Mouse (Mus musculus) stomach, postnatal 0 days (tissue): ENCODE data around the gene Otud4. TPM values are rescaled to one million over a fixed set of nuclear protein-coding genes. Genes with fewer than 3 reads are reported as not detected.
"Not testable (repeated sequence)": the region's sequence is repeated elsewhere in the genome, so short reads cannot be mapped to it uniquely, and the experiment has no call there.

Source experiments
- ATAC-seq: fragments of 200-750 bp; cut with Nextera tagmentation; 2 replicates; pipeline ENCODE4 v1.8.0; 2017; ENCODE audit not compliant: low FRiP score, low TSS enrichment
- DNase-seq: peaks from one replicate; pipeline ENCODE4 v3.0.0-alpha.2; 2016; ENCODE audit warnings: low spot score
- H3K27ac ChIP-seq: fragments of 300-500 bp; sonication (generic); replicated peaks from 2 replicates; pipeline ENCODE4 v1.5.1; 2014; ENCODE audit warnings: mild to moderate bottlenecking, control low read depth
- H3K27me3 ChIP-seq: fragments of 300-500 bp; sonication (generic); 2 replicates; pipeline ENCODE4 v1.6.1; 2014; ENCODE audit warnings: low read length; ENCODE audit not compliant: control insufficient read depth, insufficient read depth
- H3K36me3 ChIP-seq: fragments of 300-500 bp; sonication (generic); 2 replicates; pipeline ENCODE4 v1.6.1; 2014; ENCODE audit warnings: low read length, mixed read lengths; ENCODE audit not compliant: control insufficient read depth, insufficient read depth
- H3K4me1 ChIP-seq: fragments of 300-500 bp; sonication (generic); replicated peaks from 2 replicates; pipeline ENCODE4 v1.6.1; 2014; ENCODE audit warnings: antibody characterized with exemption; ENCODE audit not compliant: control insufficient read depth, insufficient read depth
- H3K4me2 ChIP-seq: fragments of 300-500 bp; sonication (generic); replicated peaks from 2 replicates; pipeline ENCODE4 v1.6.1; 2014; ENCODE audit warnings: low read depth, mild to moderate bottlenecking, control low read depth, moderate library complexity
- H3K4me3 ChIP-seq: fragments of 300-500 bp; sonication (generic); 2 replicates; pipeline ENCODE4 v1.5.1; 2014; ENCODE audit warnings: low read depth, low read length, control low read depth
- H3K9ac ChIP-seq: fragments of 300-500 bp; sonication (generic); 2 replicates; pipeline ENCODE4 v1.6.1; 2014; ENCODE audit warnings: mild to moderate bottlenecking, low read length, control low read depth, mixed read lengths
- H3K9me3 ChIP-seq: fragments of 300-500 bp; sonication (generic); 2 replicates; pipeline ENCODE4 v1.6.1; 2016; ENCODE audit warnings: low read length; ENCODE audit not compliant: control insufficient read depth
- CTCF ChIP-seq: IDR thresholded peaks from 2 replicates; pipeline ENCODE4 v1.5.1; 2016; ENCODE audit warnings: antibody characterized with exemption, low read depth, mild to moderate bottlenecking, moderate library complexity
- EP300 ChIP-seq: optimal IDR thresholded peaks from 2 replicates; pipeline ENCODE3; 2016; ENCODE audit warnings: antibody characterized with exemption
- WGBS: fragments of 180-500 bp; shearing (Covaris S2); extraction: QIAGEN DNeasy Blood & Tissue Kit; methylation state at CpG from one replicate; pipeline ENCODE4 v1.1.7; 2014; 5-methylcytosine and 5-hydroxymethylcytosine counted together
- polyA plus RNA-seq: library from polyadenylated mRNA; unstranded; fragments of >200 nt; fragmentation: Nextera tagmentation; extraction: Ambion mirVana; gene quantifications from 2 replicates; pipeline ENCODE4 v1.2.1, GENCODE M21; 2015

The Otud4 gene
- polyA plus RNA-seq, 1 experiment from 2014 or later, result 5.4 TPM

DNA sequence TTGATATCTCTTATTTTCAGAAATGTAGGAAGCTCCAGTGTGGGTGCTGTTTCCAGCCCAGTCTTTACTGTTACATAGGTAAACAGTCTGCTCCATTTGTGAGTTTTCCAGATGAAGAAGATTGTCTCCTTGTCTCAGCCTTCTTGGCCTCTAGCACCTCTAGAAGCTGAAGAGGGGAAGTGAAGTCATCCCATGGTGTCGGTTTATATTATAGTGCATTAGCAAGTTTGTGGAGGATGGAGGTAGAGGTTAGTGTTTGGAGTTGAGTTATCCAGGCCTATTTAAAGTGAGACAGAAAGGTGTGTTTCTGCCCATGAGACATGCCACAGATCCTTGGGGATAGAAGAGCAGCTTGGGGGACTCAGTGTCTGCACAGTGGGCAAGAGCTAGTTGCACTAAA is 1.7 kb downstream of the Otud4 start:
- H3K9ac ChIP-seq, result peak overlapping the region; percentile 23; the same call in 1 of the 2 replicates
- H3K27ac ChIP-seq, result no peak overlapping the region
- WGBS, result 9% methylated on average over 1 of the region's 1 CpGs
- ATAC-seq, result no peak
- no peak for DNase-seq
- no peaks in the 10 kb centered on the region for H3K36me3 ChIP-seq
- peak overlapping the region; percentile 89; the same call in 1 of the 2 replicates for H3K4me3 ChIP-seq
- no peaks in the 10 kb centered on the region for H3K27me3 ChIP-seq
- TF ChIP-seq EP300 (no peak), CTCF (no peak)
- peak overlapping the region; percentile 80 for H3K4me2 ChIP-seq
- no peaks in the 10 kb centered on the region for H3K9me3 ChIP-seq
- H3K4me1 ChIP-seq, result 0 out of 2 replicates have a peak, but pooled peaks cover 3% of the 10 kb centered on the region

DNA sequence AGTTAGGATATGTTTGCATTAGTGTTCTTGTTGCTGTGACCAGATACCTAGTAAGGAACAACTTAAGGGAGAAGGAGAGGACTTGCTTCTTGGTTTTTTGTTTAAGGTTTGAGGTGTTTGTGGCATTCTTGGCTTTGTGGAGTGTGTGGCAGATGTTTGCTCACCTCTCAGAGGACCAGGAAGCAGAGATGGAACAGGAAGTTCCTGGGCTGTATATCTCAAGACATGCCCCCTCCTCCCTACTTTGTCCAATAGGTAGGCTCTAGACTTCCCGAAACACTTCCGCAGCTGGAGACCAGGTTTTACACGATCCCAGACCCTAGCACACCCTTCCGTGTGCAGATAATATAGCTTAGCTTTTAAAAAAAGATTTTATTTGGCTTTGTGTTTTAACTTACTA is 10.2 kb downstream of the Otud4 start:
- ATAC-seq (no peak; the same call in 1 of the 2 replicates), DNase-seq (no peak)
- Histone ChIP-seq H3K36me3 (no peaks in the 10 kb centered on the region), H3K9me3 (no peaks in the 10 kb centered on the region), H3K9ac (no peak overlapping the region), H3K4me3 (no peak overlapping the region), H3K4me2 (no peak overlapping the region), H3K27me3 (no peaks in the 10 kb centered on the region), H3K4me1 (no peaks in the 10 kb centered on the region), H3K27ac (no peak overlapping the region; the same call in 1 of the 2 replicates)
- TF ChIP-seq EP300 (no peak), CTCF (no peak)
- 89% methylated on average over 4 of the region's 4 CpGs for WGBS

DNA sequence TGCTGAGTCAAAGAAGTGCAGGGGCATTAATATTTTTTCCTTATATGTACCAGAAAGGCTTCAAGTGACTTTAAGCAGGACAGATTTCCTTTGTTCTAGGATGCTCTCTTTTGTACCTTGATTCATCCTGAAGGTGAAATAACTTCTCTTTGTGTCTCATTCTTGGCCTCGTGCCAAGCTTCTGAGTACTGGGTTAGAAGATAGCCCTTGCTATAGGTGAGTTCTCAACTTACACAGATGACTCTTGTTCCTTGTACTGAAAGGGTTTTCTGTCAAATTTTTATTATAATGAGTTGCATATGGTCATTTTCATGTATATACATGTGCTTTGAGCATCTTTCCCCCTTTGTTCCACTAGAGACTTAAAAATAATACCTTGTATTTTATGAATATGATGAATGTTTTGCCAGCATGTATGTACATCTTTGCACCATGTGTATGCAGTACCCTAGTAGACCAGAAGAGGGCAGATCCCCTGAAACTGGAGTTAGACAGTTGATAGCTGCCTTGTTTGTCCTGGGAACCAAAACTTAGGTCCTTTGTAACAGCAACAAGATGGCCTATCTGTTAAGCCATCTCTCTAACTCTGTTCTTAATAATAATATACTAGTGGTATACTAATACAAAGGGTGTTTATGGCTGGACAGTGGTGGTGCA is 10.9 kb downstream of the Otud4 start:
- 0 out of 2 replicates have a peak, but pooled peaks have one; percentile 26 for ATAC-seq
- Histone ChIP-seq H3K4me2 (no peak overlapping the region), H3K4me1 (no peaks in the 10 kb centered on the region), H3K4me3 (no peak overlapping the region), H3K27ac (no peak overlapping the region), H3K27me3 (no peaks in the 10 kb centered on the region), H3K9ac (no peak overlapping the region), H3K36me3 (no peaks in the 10 kb centered on the region), H3K9me3 (no peaks in the 10 kb centered on the region)
- 78% methylated on average over 1 of the region's 1 CpGs for WGBS
- no peak for DNase-seq
- TF ChIP-seq EP300 (no peak), CTCF (peak; percentile 69)

DNA sequence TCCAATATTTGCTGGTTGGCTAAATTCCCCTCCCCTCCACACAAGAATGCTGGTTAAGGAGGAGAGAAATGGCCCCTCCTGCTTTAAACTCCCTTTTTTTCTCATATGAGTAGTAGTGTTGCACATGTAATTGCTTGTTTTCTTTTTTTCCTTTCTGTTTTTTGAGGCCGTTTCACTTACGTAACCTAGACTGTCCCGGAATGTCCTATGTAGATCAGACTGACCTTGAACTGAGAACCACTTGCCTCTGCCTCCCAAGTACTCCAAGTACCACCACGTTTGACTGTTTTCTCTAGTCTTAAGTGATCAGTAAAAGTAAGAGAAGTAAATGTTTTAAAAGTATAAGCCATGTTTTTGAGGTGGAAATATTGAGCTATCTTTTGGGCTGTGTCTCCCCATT is 14.3 kb downstream of the Otud4 start:
- Histone ChIP-seq H3K27ac (no peak overlapping the region), H3K4me3 (no peak overlapping the region), H3K36me3 (peaks cover 6% of the 10 kb centered on the region; the same call in 1 of the 2 replicates), H3K9me3 (no peaks in the 10 kb centered on the region), H3K4me2 (no peak overlapping the region), H3K9ac (no peak overlapping the region), H3K4me1 (no peaks in the 10 kb centered on the region), H3K27me3 (no peaks in the 10 kb centered on the region)
- ATAC-seq (no peak), DNase-seq (no peak)
- TF ChIP-seq EP300 (no peak), CTCF (no peak)
- 87% methylated on average over 4 of the region's 4 CpGs for WGBS

DNA sequence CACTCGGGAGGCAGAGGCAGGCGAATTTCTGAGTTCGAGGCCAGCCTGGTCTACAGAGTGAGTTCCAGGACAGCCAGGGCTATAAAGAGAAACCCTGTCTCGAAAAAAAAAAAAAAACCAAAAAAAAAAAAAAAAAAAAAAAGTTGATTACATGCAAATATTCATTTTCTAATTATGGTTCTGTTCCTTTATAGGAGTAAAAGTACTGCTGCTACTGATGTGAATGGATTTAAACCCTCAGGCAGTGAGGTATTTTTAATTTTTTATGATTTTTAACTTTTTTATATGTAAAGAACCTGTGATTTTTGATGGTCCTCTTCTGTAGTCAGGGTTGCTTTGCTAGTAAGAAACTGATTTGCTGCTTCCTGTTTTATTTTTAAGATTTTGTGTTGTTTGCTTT is 19.3 kb downstream of the Otud4 start:
- not testable (repeated sequence) for H3K4me2 ChIP-seq, ATAC-seq, H3K4me3 ChIP-seq, H3K4me1 ChIP-seq, H3K27me3 ChIP-seq, H3K9me3 ChIP-seq, DNase-seq, H3K27ac ChIP-seq, H3K9ac ChIP-seq
- H3K36me3 ChIP-seq, result peaks cover 14% of the 10 kb centered on the region
- WGBS, result 96% methylated on average over 4 of the region's 4 CpGs

DNA sequence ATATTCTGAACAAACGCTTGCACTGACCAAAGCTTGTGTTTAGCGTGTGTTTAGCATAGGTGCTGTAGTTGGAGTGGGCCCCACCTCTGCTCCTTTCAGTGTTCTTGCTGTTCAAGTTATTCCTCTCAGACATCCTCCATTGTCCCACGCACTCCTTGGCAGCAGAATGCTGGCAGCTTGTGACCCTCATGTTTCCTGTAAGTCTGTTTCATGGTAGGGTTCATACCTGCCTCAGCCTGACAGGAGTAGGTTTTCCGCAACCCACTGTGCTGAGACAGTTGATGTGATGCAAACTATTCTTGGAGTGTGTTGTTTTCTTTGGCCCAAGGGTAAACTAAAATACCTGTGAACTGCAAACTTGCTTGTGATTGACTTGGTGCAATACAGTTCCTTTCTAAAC is 37.0 kb downstream of the Otud4 start:
- Histone ChIP-seq H3K4me1 (no peaks in the 10 kb centered on the region), H3K4me3 (no peak overlapping the region), H3K27me3 (no peaks in the 10 kb centered on the region), H3K9ac (no peak overlapping the region), H3K27ac (no peak overlapping the region), H3K36me3 (peaks cover 14% of the 10 kb centered on the region), H3K9me3 (no peaks in the 10 kb centered on the region), H3K4me2 (no peak overlapping the region)
- 81% methylated on average over 4 of the region's 4 CpGs for WGBS
- TF ChIP-seq EP300 (no peak), CTCF (no peak)
- DNase-seq (no peak), ATAC-seq (no peak)
